Mouse (Mus musculus) inflammation-experienced regulatory T-cells, adult 6 months (primary cell): ENCODE data around the gene Rufy2. TPM values are rescaled to one million over a fixed set of nuclear protein-coding genes. Genes with fewer than 3 reads are reported as not detected.

Experiments used
- ATAC-seq: one replicate; pipeline ENCODE4 v1.8.0; 2017
- polyA plus RNA-seq, 3 experiments: library from polyadenylated mRNA; unstranded; fragments of 100-300 nt; shearing (Covaris generic); gene quantifications; one replicate each; pipeline ENCODE4 v1.2.1; 2017

Rufy2 gene
- polyA plus RNA-seq, 3 experiments from 2014 or later = 25.8 to 61.7 (median 43.9) TPM

- ATAC-seq = no peak
Measured at GRCm38 (mm10) chr10:63019304-63019703, 39.3 kb downstream of the Rufy2 start.

- no peak for ATAC-seq
Measured at GRCm38 (mm10) chr10:63021702-63022101, 41.7 kb downstream of the Rufy2 start.

- no peak for ATAC-seq
Measured at GRCm38 (mm10) chr10:63022541-63023120, 42.6 kb downstream of the Rufy2 start.

- ATAC-seq = peak; percentile 21
Measured at GRCm38 (mm10) chr10:63023121-63023748, 43.2 kb downstream of the Rufy2 start.

GRCm38 (mm10) chr10:63023749-63024579 is 43.9 kb downstream of the Rufy2 start, which contains the start of the genes Hnrnph3 and Pbld2:
TSS of gene Hnrnph3 (minus strand) at chr10:63024217.
TSS of gene Pbld2 (plus strand) at chr10:63024315.
- ATAC-seq = peak; percentile 84

- ATAC-seq = no peak
Measured at GRCm38 (mm10) chr10:63024580-63024910, 44.5 kb downstream of the Rufy2 start.

GRCm38 (mm10) chr10:63025016-63025415 is 45.0 kb downstream of the Rufy2 start:
- no peak for ATAC-seq

- ATAC-seq = no peak
Measured at GRCm38 (mm10) chr10:63025491-63026011, 45.5 kb downstream of the Rufy2 start.

- no peak for ATAC-seq
Measured at GRCm38 (mm10) chr10:63026156-63026794, 46.3 kb downstream of the Rufy2 start.

- ATAC-seq = no peak
Measured at GRCm38 (mm10) chr10:63026795-63027160, 46.8 kb downstream of the Rufy2 start.

GRCm38 (mm10) chr10:63027376-63028161 is 47.5 kb downstream of the Rufy2 start:
- ATAC-seq = no peak

GRCm38 (mm10) chr10:63028396-63028795 is 48.4 kb downstream of the Rufy2 start:
- no peak for ATAC-seq

GRCm38 (mm10) chr10:63032267-63032666 is 52.2 kb downstream of the Rufy2 start:
- ATAC-seq = no peak

- ATAC-seq = no peak
Measured at GRCm38 (mm10) chr10:63032956-63033355, 52.9 kb downstream of the Rufy2 start.

GRCm38 (mm10) chr10:63038571-63039320 is 58.7 kb downstream of the Rufy2 start:
- ATAC-seq = no peak

GRCm38 (mm10) chr10:63039867-63040628 is 60.0 kb downstream of the Rufy2 start:
- ATAC-seq = no peak

GRCm38 (mm10) chr10:63043154-63043553 is 63.1 kb downstream of the Rufy2 start:
- ATAC-seq = no peak

- ATAC-seq = no peak
Measured at GRCm38 (mm10) chr10:63047751-63048150, 67.7 kb downstream of the Rufy2 start.

- ATAC-seq = no peak
Measured at GRCm38 (mm10) chr10:63049106-63049505, 69.1 kb downstream of the Rufy2 start.

GRCm38 (mm10) chr10:63051267-63051666 is 71.2 kb downstream of the Rufy2 start:
- no peak for ATAC-seq

- no peak for ATAC-seq
Measured at GRCm38 (mm10) chr10:63052011-63052410, 72.0 kb downstream of the Rufy2 start.
